Mouse (Mus musculus): ENCODE data around the gene D16Ertd472e. TPM values are rescaled to one million over a fixed set of nuclear protein-coding genes. Genes with fewer than 3 reads are reported as not detected.
"Not testable (repeated sequence)": the region's sequence is repeated elsewhere in the genome, so short reads cannot be mapped to it uniquely, and the experiment has no call there.

Gene D16Ertd472e
- total and polyA plus RNA-seq, 2 experiments from 2014 or later = 6.1 to 6.3 TPM

- TF ChIP-seq CTCF (IDR thresholded peaks at IDR 0.05; ENCODE audit: low read depth) = no peak
- no peak overlapping the region for H3K4me3 ChIP-seq (ENCODE audit: low read length)
- H3K9ac ChIP-seq (replicated peaks; ENCODE audit: low read length) = no peak overlapping the region
- no peaks in the 10 kb centered on the region for H3K4me1 ChIP-seq (ENCODE audit: insufficient read depth, low read length)
- ATAC-seq (no peak), DNase-seq (ENCODE audit: low spot score) (no peak)
- no peaks in the 10 kb centered on the region for H3K9me3 ChIP-seq (ENCODE audit: low read length)
- no peak overlapping the region for H3K27ac ChIP-seq
- H3K4me2 ChIP-seq (ENCODE audit: low read depth, low read length) = no peak overlapping the region
- no peaks in the 10 kb centered on the region for H3K36me3 ChIP-seq (ENCODE audit: insufficient read depth, low read length)
- no peaks in the 10 kb centered on the region for H3K27me3 ChIP-seq (ENCODE audit: insufficient read depth, low read length)
- WGBS = 93% methylated on average over 9 of the region's 9 CpGs
Measured at GRCm38 (mm10) chr16:78502492-78502891, 74.0 kb downstream of the D16Ertd472e start.

- H3K9me3 ChIP-seq (ENCODE audit: low read length); H3K4me3 ChIP-seq (ENCODE audit: low read length); ATAC-seq; H3K36me3 ChIP-seq (ENCODE audit: insufficient read depth, low read length); H3K4me2 ChIP-seq (ENCODE audit: low read depth, low read length); H3K27me3 ChIP-seq (ENCODE audit: insufficient read depth, low read length); H3K27ac ChIP-seq; H3K4me1 ChIP-seq (ENCODE audit: insufficient read depth, low read length); DNase-seq (ENCODE audit: low spot score); H3K9ac ChIP-seq (replicated peaks; ENCODE audit: low read length): not testable (repeated sequence)
- 95% methylated on average over 12 of the region's 12 CpGs for WGBS
Measured at GRCm38 (mm10) chr16:78492696-78493095, 83.8 kb downstream of the D16Ertd472e start.

GRCm38 (mm10) chr16:78490779-78491178 is 85.7 kb downstream of the D16Ertd472e start:
- Histone ChIP-seq H3K27me3 (ENCODE audit: insufficient read depth, low read length) (no peaks in the 10 kb centered on the region), H3K4me2 (ENCODE audit: low read depth, low read length) (peak overlapping the region; percentile 38; the same call in 1 of the 2 replicates), H3K4me1 (ENCODE audit: insufficient read depth, low read length) (no peaks in the 10 kb centered on the region), H3K27ac (no peak overlapping the region), H3K9ac (replicated peaks; ENCODE audit: low read length) (no peak overlapping the region), H3K36me3 (ENCODE audit: insufficient read depth, low read length) (no peaks in the 10 kb centered on the region), H3K4me3 (ENCODE audit: low read length) (no peak overlapping the region), H3K9me3 (ENCODE audit: low read length) (no peaks in the 10 kb centered on the region)
- WGBS = 52% methylated on average over 5 of the region's 5 CpGs
- ATAC-seq (no peak), DNase-seq (ENCODE audit: low spot score) (peak; percentile 28)
- TF ChIP-seq CTCF (IDR thresholded peaks at IDR 0.05; ENCODE audit: low read depth) = no peak

Other genes with a start within 250 kb of the D16Ertd472e start
- gene Btg3, start 199.5 kb downstream of the D16Ertd472e start, total RNA-seq (2014; rRNA removed) = 7.9 and 8.1 TPM in 2 replicates
- 23.2 and 26.7 TPM in 2 replicates for gene Btg3, start 199.5 kb downstream of the D16Ertd472e start, polyA plus RNA-seq (2015; fragmentation: Nextera tagmentation; extraction: Ambion mirVana)

Measured in hindbrain, postnatal 0 days (tissue).